Mouse (Mus musculus): ENCODE results near the gene Phgr1.

GRCm38 (mm10) chr2:118822800-118823199 lies 50.2 kb downstream of the Phgr1 start:
- no peak for TF ChIP-seq FLI1 (IDR thresholded peaks at IDR 0.05; ENCODE audit: low read length)
- no peak for TF ChIP-seq GATA1 (IDR thresholded peaks at IDR 0.05; ENCODE audit: borderline replicate concordance, low read length)
